18 mouse cellular contexts compared by ENCODE assay signal in genomic region chr2:117010001-117010400, GRCm38 (mm10).
DNase-seq lines count a peak whose midpoint lies in the region; ATAC-seq and TF ChIP-seq lines count a peak whose summit lies in the region.
"Had no signal": no experiment of that assay in that cellular context is flagged by ENCODE, and none has a peak within 500 bp of the region (broad histone marks: within the 10 kb centered on the region; RNA-seq: fewer than 3 reads in every experiment).

No protein-coding gene starts in this region.

- no peak overlapping the region for H3K4me3 ChIP-seq in embryonic fibroblast, embryonic 13.5 days (ENCODE audit: insufficient read depth, low read length)
- no peak overlapping the region for H3K4me3 ChIP-seq in midbrain, embryonic 14.5 days (replicated peaks; ENCODE audit: low read depth, low read length)
- H3K4me3 ChIP-seq: embryonic facial prominence, embryonic 15.5 days; forebrain, embryonic 15.5 days; neural tube, embryonic 15.5 days had no signal

- no peaks in the 10 kb centered on the region for H3K36me3 ChIP-seq in midbrain, embryonic 14.5 days (ENCODE audit: control insufficient read depth, insufficient read depth, low read length)
- H3K36me3 ChIP-seq: embryonic facial prominence, embryonic 15.5 days; forebrain, embryonic 15.5 days; neural tube, embryonic 15.5 days had no signal

- no peak overlapping the region for H3K9ac ChIP-seq in midbrain, embryonic 14.5 days (replicated peaks; ENCODE audit: low read length)
- H3K9ac ChIP-seq: embryonic facial prominence, embryonic 15.5 days; forebrain, embryonic 15.5 days; neural tube, embryonic 15.5 days had no signal

- peak overlapping the region; percentile 34; the same call in 1 of the 2 replicates for H3K27ac ChIP-seq in embryonic fibroblast, embryonic 13.5 days (ENCODE audit: insufficient read depth, low read length)
- no peak overlapping the region for H3K27ac ChIP-seq in midbrain, embryonic 14.5 days (replicated peaks; ENCODE audit: low read depth, low read length)
- H3K27ac ChIP-seq: embryonic facial prominence, embryonic 15.5 days; forebrain, embryonic 15.5 days; neural tube, embryonic 15.5 days had no signal

- no peaks in the 10 kb centered on the region; the same call in 1 of the 2 replicates for H3K9me3 ChIP-seq in midbrain, embryonic 14.5 days (ENCODE audit: control insufficient read depth, low read length)
- H3K9me3 ChIP-seq: embryonic facial prominence, embryonic 15.5 days; forebrain, embryonic 15.5 days; neural tube, embryonic 15.5 days had no signal

- peak; percentile 37 to 64 for DNase-seq in layer of hippocampus, adult 18-20 months (ENCODE audit: low spot score in 2 of 2)
- no peak for DNase-seq in layer of hippocampus, postnatal 25 days (ENCODE audit: extremely low spot score in 1 of 2, low spot score in 1 of 2)
- DNase-seq in Muller cell, postnatal 12 days (ENCODE audit: inconsistent ontology term) = peak; percentile 26
- peak; percentile 22 for DNase-seq in right cerebral cortex, postnatal 25 days
- no peak for DNase-seq in kidney, postnatal 4 days
- no peak for DNase-seq in midbrain, embryonic 14.5 days
- DNase-seq: cerebellum, adult 2 months; gastrocnemius, postnatal 36 days; heart, postnatal 36 days; kidney, adult 9 months; lung, postnatal 14 days; retina, postnatal 1 day; thymus, adult 18-20 months had no signal

- TF ChIP-seq POLR2A in embryonic fibroblast, embryonic 13.5 days (IDR thresholded peaks at IDR 0.05; ENCODE audit: low read depth, low read length) = no peak

- no peak for ATAC-seq in midbrain, embryonic 14.5 days (ENCODE audit: low FRiP score, low TSS enrichment)
- ATAC-seq: forebrain, embryonic 15.5 days had no signal

- WGBS in midbrain, embryonic 14.5 days = 90% methylated on average over 6 of the region's 6 CpGs

- no peaks in the 10 kb centered on the region; the same call in 1 of the 2 replicates for H3K4me1 ChIP-seq in embryonic fibroblast, embryonic 13.5 days (ENCODE audit: control insufficient read depth, insufficient read depth, low read length)
- no peaks in the 10 kb centered on the region for H3K4me1 ChIP-seq in midbrain, embryonic 14.5 days (ENCODE audit: control insufficient read depth, insufficient read depth, low read length)
- H3K4me1 ChIP-seq: embryonic facial prominence, embryonic 15.5 days; forebrain, embryonic 15.5 days; neural tube, embryonic 15.5 days had no signal

- TF ChIP-seq CTCF in embryonic fibroblast, embryonic 13.5 days (IDR thresholded peaks at IDR 0.05; ENCODE audit: borderline replicate concordance, insufficient read depth, low read length) = no peak

- no peak overlapping the region for H3K4me2 ChIP-seq in midbrain, embryonic 14.5 days (ENCODE audit: low read length)
- H3K4me2 ChIP-seq: embryonic facial prominence, embryonic 15.5 days; forebrain, embryonic 15.5 days; heart, embryonic 11.5 days; neural tube, embryonic 15.5 days had no signal

- H3K27me3 ChIP-seq in midbrain, embryonic 14.5 days (ENCODE audit: control insufficient read depth, insufficient read depth, low read length) = no peaks in the 10 kb centered on the region
- H3K27me3 ChIP-seq: embryonic facial prominence, embryonic 15.5 days; forebrain, embryonic 15.5 days; neural tube, embryonic 15.5 days had no signal

Comparison
In these comparisons a context has a peak if more than half of its experiments do, and no peak if none do; other contexts are left out.
1. DNase-seq: peak in layer of hippocampus, adult 18-20 months (2 of 2), Muller cell, postnatal 12 days (single experiment) and right cerebral cortex, postnatal 25 days (single experiment); none in layer of hippocampus, postnatal 25 days (0 of 2), kidney, postnatal 4 days (0 of 2) and midbrain, embryonic 14.5 days (single experiment).